Mouse (Mus musculus) erythroblast, embryonic 14.5 days (primary cell): Measurements from ENCODE around the gene Ubxn10.

Source experiments
- GATA1 ChIP-seq: IDR thresholded peaks from 2 replicates; pipeline ENCODE4 v1.6.1; 2012; ENCODE audit warnings: low read length, inconsistent platforms, mixed read lengths
- TAL1 ChIP-seq: IDR thresholded peaks from 3 replicates; pipeline ENCODE4 v1.6.1; 2012; ENCODE audit warnings: low read length, inconsistent platforms, mixed read lengths

GRCm38 (mm10) chr4:138718586-138719263, 18.2 kb downstream of the Ubxn10 start:
- TF ChIP-seq GATA1 = no peak
- no peak for TF ChIP-seq TAL1
